Mouse (Mus musculus) left cerebral cortex, adult 11 months (tissue): Measurements from ENCODE around the gene 1110012L19Rik.
"Not testable (repeated sequence)": the region's sequence is repeated elsewhere in the genome, so short reads cannot be mapped to it uniquely, and the experiment has no call there.

Experiments used
- DNase-seq: peaks from one replicate; pipeline ENCODE4 v3.0.0; 2022; ENCODE audit warnings: low spot score

1110012L19Rik gene

DNA sequence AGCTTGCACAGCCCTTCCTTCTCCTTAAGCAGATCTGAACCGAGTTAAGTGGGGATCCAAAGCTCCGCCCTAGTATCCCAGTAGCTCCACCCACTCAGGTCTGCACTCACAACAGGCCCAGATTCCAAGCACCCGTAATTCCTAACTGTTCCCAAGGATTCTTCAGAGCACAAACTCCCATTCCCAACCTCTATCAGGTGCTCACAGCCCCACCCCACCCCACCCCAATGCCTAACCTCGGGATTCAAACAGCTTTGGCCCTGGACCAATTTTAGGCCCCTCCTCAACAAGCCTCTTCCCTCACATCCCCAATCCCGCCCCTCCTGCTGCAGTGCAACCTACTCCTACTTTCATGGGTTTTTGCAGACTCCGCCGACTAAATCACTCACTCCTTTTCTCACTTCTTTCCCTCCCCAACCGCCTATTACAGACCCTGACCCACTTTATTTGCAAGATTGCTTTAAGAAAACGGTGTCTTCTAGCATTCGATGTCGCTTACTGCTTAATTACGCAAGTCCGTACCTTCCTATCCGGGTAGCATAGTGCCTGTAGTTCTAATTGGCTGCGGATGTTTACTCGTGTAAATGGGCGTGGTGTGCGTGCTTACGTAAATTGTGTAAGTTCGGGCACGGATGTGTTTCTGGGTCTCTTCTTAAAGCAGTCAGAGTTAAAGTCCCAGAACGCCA, at the start of gene 1110012L19Rik:
Gene 1110012L19Rik (plus strand): TSS at position 602 of the 686 bp plus-strand sequence.
- DNase-seq: peak; percentile 83

DNA sequence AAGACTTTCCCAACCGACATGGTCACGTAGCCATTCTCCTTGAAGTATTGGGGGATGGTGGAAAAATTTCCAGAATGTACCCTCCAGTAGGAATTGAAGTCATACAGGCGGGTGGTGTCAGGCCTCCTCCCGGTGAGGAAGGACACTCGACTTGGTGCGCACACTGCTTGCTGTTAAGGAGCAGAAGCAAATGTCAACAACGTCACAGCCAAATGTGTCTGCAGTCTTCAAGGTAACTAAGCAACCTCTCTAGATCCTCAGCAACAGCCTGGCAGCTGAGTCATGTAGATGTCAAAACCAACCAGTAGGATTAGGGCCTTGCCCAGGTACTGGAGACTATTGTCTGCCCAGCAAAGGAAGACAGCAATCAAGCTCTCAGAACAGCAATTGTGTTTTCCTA, 22.7 kb upstream of the 1110012L19Rik start:
- DNase-seq: peak; percentile 8

DNA sequence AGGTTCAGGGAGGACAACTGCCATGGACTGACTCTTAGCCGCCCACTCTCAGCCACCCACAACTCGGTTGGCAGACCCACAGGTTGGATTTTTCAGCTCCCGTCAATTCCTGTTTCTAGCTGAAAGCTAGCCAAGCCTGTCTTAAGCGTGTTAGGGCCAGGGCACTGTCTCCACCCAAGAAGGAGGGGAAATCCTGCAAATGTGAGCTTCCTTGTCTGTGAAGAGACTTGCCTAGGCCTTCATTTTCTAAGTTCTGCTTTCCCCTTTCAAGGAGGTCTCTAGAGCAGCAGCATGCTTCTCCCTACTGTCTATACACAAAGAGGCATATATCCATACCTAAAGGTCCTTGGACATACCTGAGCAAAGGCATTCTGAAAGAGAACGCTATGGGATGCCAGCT, 22.2 kb upstream of the 1110012L19Rik start:
- DNase-seq: no peak

DNA sequence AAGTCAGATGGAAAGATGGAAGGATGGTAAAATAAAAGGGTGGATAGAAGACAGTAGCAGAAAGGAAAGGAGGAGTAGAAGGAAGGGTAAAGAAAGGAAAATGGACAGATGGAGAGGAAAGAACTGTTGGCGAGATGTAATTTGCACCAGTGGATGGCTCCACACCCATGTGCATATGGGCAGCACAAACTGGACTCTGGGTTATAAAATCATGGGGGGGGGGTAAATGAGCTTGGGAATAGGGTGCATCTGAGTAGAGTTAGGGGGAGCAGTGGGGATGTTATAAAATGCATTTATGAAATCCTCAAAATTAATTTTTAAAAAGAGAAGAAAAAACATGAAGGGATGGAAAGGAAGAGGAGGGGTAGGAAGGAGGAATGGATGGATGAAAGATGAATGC, 21.5 kb upstream of the 1110012L19Rik start:
- DNase-seq: no peak

DNA sequence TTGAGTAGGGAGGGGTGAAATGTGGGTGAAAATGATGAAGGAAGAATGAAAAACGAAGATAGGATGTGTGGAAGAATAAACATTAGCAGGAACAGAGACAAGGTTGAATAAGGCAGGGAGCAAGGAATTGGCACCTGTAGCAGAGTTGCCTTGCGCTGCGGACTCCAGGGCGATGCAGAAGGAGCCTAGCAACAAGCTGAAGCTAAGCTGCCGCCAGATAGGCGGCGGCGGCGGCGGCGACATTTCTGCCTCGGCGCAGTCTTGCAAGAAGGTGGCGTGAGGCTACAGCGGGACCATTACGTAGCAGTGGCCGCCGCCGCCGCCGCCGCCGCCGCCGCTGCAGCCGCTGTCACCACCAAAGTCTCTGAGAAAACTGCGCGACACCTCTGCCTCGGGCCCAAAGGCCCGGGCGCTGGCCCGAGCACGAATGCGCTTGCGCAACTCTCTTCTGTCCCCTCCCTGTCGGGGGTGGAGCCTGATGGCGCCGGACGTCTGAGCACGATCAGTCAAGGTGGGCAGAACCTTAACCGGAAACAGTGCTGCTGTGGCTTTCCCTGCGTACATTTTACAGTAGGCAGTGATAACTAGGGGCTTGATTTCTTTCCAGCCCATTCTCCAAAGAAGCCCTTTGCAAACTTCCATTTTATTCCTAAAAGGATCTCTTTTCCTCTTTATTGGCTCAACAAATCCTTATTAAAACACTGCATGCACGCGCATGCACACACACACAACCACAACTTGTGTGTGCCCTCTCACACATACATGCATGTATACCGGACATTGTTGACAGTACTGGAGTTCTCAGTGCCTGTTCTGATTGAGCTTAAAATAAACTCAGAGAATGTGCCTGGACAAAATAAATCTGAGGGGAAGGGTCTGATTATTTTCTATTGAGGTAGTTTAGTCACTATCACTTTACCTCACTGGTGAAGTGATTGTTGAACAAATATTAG, 20.7 kb upstream of the 1110012L19Rik start, which contains the start of gene Ids:
Gene Ids (minus strand): TSS at position 424 of the 953 bp plus-strand sequence.
- DNase-seq: peak; percentile 72

DNA sequence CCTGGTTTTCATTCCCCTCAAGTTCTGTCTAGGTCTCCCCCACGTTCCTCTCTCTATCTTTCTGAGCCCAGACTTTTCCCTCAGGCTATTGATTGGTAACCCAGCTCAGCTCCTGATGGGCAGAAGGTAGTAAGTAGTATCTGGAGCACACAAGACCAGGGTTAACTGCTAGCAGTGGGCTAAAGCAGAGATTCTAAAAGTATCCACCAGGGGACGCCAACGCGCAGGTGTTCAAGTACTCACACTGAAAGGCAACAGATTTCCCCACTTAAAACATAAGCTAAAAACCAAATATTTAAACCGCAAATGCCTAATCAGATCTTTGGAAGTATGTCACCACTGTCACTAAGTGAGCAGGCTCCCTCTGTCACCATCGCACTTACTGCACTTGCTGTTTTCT, 15.9 kb upstream of the 1110012L19Rik start:
- not testable (repeated sequence) for DNase-seq

DNA sequence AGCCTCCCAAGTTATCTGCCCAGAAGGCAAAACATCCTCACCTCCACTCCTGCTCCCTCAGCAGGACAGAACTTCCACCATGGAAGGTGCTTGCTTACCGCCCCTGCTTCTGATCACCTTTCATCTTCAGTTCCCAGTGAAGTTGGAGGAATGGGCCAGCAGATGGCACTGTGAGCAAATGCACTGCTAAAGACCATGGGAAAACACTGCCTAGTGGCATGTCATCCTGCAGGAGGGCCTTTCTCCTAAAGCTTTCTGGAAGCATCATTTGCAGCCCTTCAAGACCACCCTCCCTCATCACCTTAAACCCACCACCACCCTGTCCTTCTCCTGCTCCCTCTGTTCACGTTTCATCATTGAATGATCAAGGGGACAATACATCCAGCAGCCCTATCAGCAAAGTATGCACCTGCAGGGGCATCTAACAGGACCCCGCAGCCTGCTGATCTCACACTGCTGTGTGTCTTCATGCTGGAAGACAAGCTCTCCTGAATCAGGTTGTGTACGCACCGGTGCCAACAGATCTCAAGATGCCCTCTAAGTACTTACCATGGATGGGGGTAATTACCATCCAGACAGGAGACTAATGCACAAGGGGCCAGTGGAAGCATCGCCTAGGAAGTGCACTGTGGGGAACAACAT, 11.1 kb upstream of the 1110012L19Rik start:
- not testable (repeated sequence) for DNase-seq

DNA sequence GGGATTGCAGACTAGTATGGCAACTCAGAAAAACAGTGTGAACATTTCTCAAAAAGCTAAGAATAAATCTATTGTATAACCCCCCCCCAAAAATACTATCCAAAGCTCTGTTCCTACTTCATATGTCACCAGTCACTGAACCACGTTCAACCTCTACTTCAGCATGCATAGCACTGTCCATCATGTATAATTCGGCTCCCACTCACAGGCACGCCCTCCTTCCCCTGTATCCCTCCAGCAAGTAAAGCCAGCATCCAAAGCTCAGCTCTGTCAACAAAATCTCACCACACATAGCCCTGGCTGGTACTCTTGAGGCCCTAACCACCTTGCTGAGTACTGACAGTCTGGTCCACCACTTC, 781 bp upstream of the 1110012L19Rik start:
- DNase-seq: no peak

DNA sequence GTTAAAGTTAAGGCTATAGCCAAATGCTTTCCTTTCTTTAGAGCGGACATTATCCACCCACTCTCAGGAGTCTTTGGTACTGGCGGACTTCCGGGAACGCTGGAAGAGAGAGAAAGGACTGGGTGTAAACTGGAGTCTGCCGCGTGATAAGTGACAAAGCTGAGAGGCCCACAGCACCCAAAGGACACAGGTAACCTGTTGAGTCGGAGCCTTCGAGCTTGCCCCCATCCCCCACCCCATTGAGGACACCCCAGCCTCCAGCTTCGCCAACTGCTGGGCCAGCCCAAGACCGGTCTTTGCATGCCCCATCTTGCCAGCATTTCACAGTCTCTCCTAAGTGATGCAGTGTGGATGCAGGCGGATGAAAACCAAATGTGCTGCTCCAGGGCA, 280 bp downstream of the 1110012L19Rik start:
- DNase-seq: no peak

DNA sequence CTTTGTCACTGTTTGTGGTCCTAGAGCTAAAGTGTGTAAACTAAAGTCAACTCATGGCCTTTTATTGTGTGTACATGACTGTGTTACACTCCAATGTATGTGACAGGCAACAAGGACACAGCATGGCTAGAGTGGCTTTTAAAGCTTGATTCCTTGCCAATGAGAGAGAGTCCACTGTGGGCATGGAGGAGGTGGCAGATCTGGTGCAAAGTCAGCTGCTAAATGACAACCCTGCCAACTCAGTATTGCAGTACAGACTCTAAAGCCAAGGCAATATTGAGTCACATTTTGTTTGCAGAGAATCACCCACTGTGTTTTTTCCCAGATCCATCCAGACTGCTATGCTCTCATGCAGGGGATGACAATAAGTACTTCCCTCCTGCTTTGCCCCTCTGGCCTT, 7.0 kb downstream of the 1110012L19Rik start:
- not testable (repeated sequence) for DNase-seq

DNA sequence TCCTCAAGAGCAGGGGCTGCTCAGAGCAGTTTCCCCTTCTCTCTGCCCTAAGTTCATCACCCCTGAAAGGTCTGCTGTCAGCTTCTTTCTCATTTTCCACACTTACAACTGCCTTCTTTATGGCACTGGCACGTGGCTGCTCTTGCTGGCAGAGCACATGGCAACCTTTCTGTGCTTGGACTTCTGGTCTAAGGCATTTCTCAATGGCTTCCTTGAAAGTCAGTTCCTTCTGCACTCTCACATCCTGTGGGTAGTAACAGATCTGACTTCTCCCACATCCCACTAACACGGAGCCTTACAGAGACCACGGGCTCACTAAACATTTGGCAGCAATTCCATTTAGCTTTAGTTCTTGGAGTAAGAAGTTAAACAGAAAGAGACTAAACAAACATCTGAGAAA, 39.8 kb downstream of the 1110012L19Rik start:
- DNase-seq: not testable (repeated sequence)
